Comparison of ENCODE assay signal across 1 mouse cellular context in the genomic region with DNA sequence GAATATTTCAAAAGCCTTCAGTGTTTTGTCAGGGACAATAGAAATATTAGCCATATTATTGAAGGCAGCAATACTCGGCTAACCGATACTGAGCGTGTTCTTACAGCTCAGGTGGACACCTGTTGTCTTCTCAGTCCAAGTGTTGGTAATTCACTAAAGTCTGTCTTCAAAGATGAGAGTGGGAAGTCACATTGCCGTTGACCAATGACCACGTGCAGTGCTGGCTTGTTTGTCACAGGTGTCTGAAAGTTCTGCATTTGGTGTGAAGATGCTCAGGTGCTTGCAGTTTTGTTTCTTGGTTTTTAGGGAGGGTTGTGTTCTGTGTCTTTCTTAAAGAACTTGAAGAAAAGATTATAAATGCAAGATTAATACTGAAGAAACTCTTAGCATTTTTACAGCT.
TF ChIP-seq lines count a peak whose summit lies in the region.

No protein-coding gene starts in this region.

TF ChIP-seq in CH12.LX, 34 proteins besides CTCF, POLR2A, EP300 and RAD21 (continued from another document):
- TF ChIP-seq MEF2A (IDR thresholded peaks at IDR 0.05; ENCODE audit: borderline replicate concordance, low read depth, low read length), result peak; percentile 64; the same call in 1 of the 2 replicates
- peak; percentile 52; the same call in 1 of the 2 replicates for TF ChIP-seq CHD2 (IDR thresholded peaks at IDR 0.05; ENCODE audit: low read length)
- peak; percentile 97 for TF ChIP-seq MYC (IDR thresholded peaks at IDR 0.05; ENCODE audit: low read depth, low read length)
- 0 out of 2 replicates have a peak, but pooled peaks have one; percentile 29 for TF ChIP-seq JUN (IDR thresholded peaks at IDR 0.05; ENCODE audit: insufficient read depth, low read depth, low read length)
- TF ChIP-seq IRF4 (IDR thresholded peaks at IDR 0.05; ENCODE audit: low read depth, low read length), result peak; percentile 86
- no peak for TF ChIP-seq NELFE (IDR thresholded peaks at IDR 0.05; ENCODE audit: low read depth, low read length)
- TF ChIP-seq USF2 (conservative IDR thresholded peaks at IDR 0.05; ENCODE audit: low read depth, low read length), result peak; percentile 55
